Mouse (Mus musculus): ENCODE data around the gene Slc25a3. TPM values are rescaled to one million over a fixed set of nuclear protein-coding genes. Genes with fewer than 3 reads are reported as not detected.

Gene Slc25a3
- polyA plus RNA-seq, 1 experiment from 2014 or later = 413 TPM

DNA sequence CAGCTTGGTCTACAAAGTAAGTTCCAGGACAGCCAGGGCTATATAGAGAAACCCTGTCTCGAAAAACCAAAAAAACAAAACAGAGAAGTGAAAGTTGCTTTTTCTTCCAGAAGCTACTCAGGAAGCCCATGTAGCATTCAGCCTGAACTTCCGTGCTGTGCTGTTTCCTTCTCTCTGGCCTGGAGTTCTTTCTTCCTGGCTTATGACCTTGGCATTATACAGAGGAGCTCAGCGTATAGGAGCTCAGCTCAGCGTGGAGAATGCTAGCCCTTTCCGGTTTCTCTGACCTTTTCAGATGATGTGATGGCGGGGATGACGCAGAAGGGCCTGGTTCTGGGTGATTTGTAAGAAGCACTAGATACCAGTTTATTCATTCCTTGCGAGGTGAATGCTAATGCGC lies 13.5 kb upstream of the Slc25a3 start:
- Histone ChIP-seq H3K9me3 (no peaks in the 10 kb centered on the region), H3K4me3 (no peak overlapping the region), H3K27me3 (ENCODE audit: poor library complexity, severe bottlenecking) (no peaks in the 10 kb centered on the region), H3K27ac (no peak overlapping the region), H3K36me3 (replicated peaks) (no peaks in the 10 kb centered on the region), H3K4me1 (peaks cover 12% of the 10 kb centered on the region)
- no peak for DNase-seq (ENCODE audit: extremely low spot score, low spot score)
- WGBS = 86% methylated on average over 9 of the region's 9 CpGs

DNA sequence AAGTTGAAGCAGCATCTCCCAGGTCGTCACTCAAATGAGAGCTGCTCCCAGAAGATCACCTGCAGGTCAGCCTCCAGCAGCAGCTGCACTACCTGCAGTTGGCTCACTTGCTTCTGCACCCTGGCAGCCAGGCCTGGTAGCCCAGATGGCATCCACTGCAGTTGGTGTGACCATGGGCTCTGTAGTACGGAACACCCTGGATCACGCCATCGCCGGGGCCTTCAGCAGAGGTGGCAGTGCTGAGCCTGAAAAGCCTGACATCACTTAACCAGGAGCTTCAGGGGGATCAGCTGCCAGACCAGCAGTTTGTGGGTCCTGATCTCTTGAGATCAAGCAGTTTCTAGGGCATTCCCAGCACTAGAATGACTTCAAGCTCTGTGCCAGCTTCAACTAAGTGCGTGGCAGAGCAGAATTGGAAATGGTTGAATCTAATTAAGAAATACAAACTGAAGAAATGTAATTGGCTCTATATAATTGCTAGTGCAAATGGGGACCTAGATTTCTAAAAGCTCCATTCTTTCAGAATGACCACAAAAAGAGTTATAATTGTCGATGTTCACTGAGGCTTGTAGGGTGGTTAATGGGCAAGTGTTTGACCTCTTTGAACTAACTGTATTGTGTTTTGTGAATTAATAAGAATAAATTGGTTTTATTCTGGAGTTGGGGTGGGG lies 11.6 kb upstream of the Slc25a3 start:
- H3K9me3 ChIP-seq = no peaks in the 10 kb centered on the region
- no peaks in the 10 kb centered on the region for H3K36me3 ChIP-seq (replicated peaks)
- peaks cover 12% of the 10 kb centered on the region for H3K4me1 ChIP-seq
- no peak overlapping the region for H3K4me3 ChIP-seq
- no peaks in the 10 kb centered on the region for H3K27me3 ChIP-seq (ENCODE audit: poor library complexity, severe bottlenecking)
- WGBS = 84% methylated on average over 7 of the region's 7 CpGs
- DNase-seq (ENCODE audit: extremely low spot score, low spot score) = no peak
- H3K27ac ChIP-seq = no peak overlapping the region

DNA sequence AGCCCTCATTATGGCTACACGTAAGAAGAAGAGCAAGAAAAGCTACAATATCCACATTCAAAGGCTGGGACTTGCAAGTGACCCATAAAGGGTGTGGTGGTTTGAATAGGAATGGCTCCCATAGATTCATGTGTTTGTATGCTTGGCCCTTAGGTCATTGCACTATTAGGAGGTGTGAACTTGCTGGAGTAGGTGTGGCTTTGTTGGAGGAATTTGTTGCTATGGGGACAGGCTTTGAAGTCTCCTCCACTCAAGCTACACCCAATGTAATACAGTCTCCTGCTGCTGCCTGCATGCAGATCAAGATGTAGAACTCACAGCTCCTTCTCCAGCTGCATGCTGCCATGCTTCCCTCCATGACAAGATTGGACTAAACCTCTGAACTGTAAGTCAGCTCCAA lies 7.7 kb upstream of the Slc25a3 start:
- WGBS = 86% methylated on average over 1 of the region's 1 CpGs

DNA sequence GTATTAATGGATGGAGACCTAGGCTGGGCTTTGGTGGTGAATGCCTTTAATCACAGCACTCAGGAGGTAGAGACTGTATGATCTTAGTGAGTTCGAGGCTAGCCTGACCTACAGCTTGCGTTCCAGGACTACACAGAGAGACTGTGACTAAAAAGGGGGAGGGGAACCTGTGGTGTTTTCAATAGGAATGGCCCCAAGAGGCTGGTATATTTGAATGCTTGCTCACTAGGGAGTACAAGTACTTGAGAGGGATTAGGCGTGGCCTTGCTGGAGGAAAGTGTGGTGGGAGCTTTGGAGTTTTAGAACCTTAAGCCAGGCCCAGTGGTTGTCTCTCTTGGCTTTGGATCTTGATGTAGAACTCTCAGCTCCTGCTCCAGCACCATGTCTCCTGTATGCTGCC lies 6.9 kb upstream of the Slc25a3 start:
- H3K27ac ChIP-seq = no peak overlapping the region
- no peak overlapping the region for H3K4me3 ChIP-seq
- H3K27me3 ChIP-seq (ENCODE audit: poor library complexity, severe bottlenecking) = no peaks in the 10 kb centered on the region
- H3K9me3 ChIP-seq = no peaks in the 10 kb centered on the region
- 89% methylated on average over 3 of the region's 3 CpGs for WGBS
- peaks cover 7% of the 10 kb centered on the region for H3K4me1 ChIP-seq
- DNase-seq (ENCODE audit: extremely low spot score, low spot score) = no peak
- no peaks in the 10 kb centered on the region for H3K36me3 ChIP-seq (replicated peaks)

More for the DNA sequence above, 7.7 kb upstream of the Slc25a3 start:
- Histone ChIP-seq H3K4me3 (no peak overlapping the region), H3K4me1 (peaks cover 9% of the 10 kb centered on the region), H3K27ac (no peak overlapping the region), H3K36me3 (replicated peaks) (no peaks in the 10 kb centered on the region), H3K27me3 (ENCODE audit: poor library complexity, severe bottlenecking) (no peaks in the 10 kb centered on the region), H3K9me3 (no peaks in the 10 kb centered on the region)
- no peak for DNase-seq (ENCODE audit: extremely low spot score, low spot score)

GRCm38 (mm10) chr10:91128551-91129160 lies 4.8 kb upstream of the Slc25a3 start:
- DNase-seq (ENCODE audit: extremely low spot score, low spot score) = no peak
- Histone ChIP-seq H3K4me1 (no peaks in the 10 kb centered on the region; the same call in 1 of the 2 replicates), H3K4me3 (no peak overlapping the region), H3K27me3 (ENCODE audit: poor library complexity, severe bottlenecking) (no peaks in the 10 kb centered on the region), H3K27ac (no peak overlapping the region), H3K36me3 (replicated peaks) (no peaks in the 10 kb centered on the region), H3K9me3 (no peaks in the 10 kb centered on the region)
- 86% methylated on average over 1 of the region's 1 CpGs for WGBS

DNA sequence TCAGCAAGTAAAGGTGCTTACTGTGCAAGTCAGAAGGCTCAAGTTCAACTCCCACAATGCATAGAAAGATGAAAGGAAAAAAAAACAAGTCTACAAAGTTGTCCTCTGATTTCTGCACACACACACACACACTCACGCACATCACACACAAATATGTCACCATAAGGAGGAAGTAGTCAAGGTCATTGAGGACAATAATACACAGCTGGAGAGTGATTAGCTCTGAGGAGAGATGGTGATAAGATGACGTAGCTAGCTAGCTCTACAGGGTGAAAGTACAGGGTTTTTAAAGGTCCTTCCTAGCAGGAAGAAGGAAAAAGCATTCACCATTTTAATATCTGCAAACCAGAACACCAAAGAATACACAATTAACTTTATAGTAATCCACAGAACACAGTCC lies 3.5 kb upstream of the Slc25a3 start:
- Histone ChIP-seq H3K4me1 (peaks cover 6% of the 10 kb centered on the region), H3K9me3 (no peaks in the 10 kb centered on the region), H3K27me3 (ENCODE audit: poor library complexity, severe bottlenecking) (no peaks in the 10 kb centered on the region), H3K4me3 (no peak overlapping the region), H3K27ac (no peak overlapping the region), H3K36me3 (replicated peaks) (peaks cover under 1% of the 10 kb centered on the region; the same call in 1 of the 2 replicates)
- WGBS = 86% methylated on average over 2 of the region's 2 CpGs
- DNase-seq (ENCODE audit: extremely low spot score, low spot score) = no peak

DNA sequence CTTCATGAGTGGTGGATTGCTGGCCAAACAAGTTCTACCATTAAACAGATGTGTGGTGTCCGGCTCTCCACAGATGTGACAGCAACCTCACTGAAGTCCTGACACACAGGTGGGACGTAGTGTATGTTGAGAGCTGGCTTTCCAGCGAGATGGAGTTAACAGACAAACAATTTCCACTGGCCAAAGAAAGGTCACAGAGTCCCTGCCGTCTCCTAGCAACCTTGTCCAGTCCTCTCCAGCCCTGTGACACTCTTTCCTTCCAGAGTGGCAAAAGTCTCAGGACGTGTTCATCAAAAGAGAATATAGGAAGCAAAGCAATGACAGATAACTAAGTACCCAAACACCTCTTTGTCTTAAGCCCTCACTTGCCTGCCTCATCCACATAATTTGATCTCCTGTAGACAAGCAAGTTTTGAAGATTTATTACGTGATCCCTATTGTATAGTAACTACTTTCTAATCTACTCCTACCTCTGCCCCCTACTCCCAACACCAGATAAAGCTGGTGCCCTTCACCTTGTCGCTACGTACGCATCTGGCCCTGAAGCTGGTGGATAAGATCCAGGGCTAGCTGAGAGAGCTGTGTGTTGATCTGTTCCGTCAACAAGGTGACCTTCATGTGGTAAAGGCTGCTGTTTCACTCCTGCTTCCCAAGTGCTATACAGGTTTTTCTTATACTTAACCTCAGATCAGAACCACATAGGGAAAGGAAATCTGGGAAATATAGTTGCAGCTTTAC lies 2.9 kb upstream of the Slc25a3 start:
- no peak overlapping the region for H3K4me3 ChIP-seq
- H3K27me3 ChIP-seq (ENCODE audit: poor library complexity, severe bottlenecking) = no peaks in the 10 kb centered on the region
- no peak overlapping the region for H3K27ac ChIP-seq
- DNase-seq (ENCODE audit: extremely low spot score, low spot score) = no peak
- WGBS = 85% methylated on average over 10 of the region's 10 CpGs
- peaks cover 12% of the 10 kb centered on the region for H3K4me1 ChIP-seq
- no peaks in the 10 kb centered on the region for H3K9me3 ChIP-seq
- peaks cover 6% of the 10 kb centered on the region for H3K36me3 ChIP-seq (replicated peaks)

DNA sequence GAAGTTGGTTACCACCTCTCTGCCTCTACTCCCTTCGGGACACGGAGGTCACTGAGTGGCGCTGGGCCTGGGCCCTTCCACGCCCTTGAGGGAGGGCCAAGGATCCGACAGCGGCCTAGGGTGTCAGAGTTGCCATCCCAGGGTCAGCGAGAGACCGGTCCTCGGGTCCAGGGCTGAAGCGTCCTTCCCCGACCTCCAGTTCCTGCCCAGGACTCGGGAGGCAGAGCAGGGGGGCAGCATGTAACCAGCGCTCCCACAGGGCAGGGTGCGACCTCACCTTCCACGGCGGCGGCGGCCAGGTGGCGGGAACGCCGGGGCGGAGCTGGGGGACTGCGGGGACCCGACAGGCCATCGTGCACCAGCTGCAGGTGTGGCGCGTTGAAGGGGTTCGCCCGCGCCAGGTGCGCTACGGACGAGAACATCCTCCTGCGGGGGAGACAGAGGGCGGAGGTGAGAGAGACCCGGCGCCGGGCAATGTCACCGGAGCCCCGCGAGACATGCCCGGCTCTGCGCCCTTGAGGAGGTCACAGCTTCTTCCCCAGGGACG lies 505 bp downstream of the Slc25a3 start:
- H3K9me3 ChIP-seq = no peaks in the 10 kb centered on the region
- peaks cover 41% of the 10 kb centered on the region for H3K36me3 ChIP-seq (replicated peaks)
- H3K27ac ChIP-seq = peak overlapping the region; percentile 95
- peaks cover 15% of the 10 kb centered on the region for H3K4me1 ChIP-seq
- H3K4me3 ChIP-seq = peak overlapping the region; percentile 100
- no peaks in the 10 kb centered on the region for H3K27me3 ChIP-seq (ENCODE audit: poor library complexity, severe bottlenecking)
- WGBS = 0% methylated on average over 44 of the region's 44 CpGs
- DNase-seq (ENCODE audit: extremely low spot score, low spot score) = no peak

DNA sequence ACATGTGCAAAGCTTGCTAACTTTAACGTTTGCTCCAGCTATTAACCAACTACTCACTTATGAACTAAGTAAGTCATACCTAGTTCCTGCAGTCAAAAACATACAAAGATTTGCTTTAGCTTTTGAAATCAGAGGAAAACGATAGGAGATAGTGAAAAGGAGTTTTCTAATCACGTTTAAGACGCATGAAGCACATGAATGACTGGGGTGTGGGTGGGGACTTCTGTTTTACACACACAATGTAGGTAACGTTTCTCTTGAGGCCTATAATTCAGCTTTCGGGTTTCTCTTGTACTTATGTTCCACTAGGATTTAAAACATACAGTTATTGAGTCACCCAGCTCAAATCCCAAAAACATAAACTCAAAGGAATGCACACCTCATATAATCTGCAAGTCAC lies 1.2 kb downstream of the Slc25a3 start:
- H3K4me3 ChIP-seq = peak overlapping the region; percentile 100
- peak overlapping the region; percentile 95 for H3K27ac ChIP-seq
- no peaks in the 10 kb centered on the region for H3K9me3 ChIP-seq
- no peaks in the 10 kb centered on the region for H3K27me3 ChIP-seq (ENCODE audit: poor library complexity, severe bottlenecking)
- DNase-seq (ENCODE audit: extremely low spot score, low spot score) = no peak
- WGBS = 50% methylated on average over 6 of the region's 6 CpGs
- H3K36me3 ChIP-seq (replicated peaks) = peaks cover 48% of the 10 kb centered on the region
- H3K4me1 ChIP-seq = peaks cover 15% of the 10 kb centered on the region

- Histone ChIP-seq H3K36me3 (replicated peaks) (peaks cover 100% of the 10 kb centered on the region), H3K27me3 (ENCODE audit: poor library complexity, severe bottlenecking) (no peaks in the 10 kb centered on the region), H3K27ac (no peak overlapping the region), H3K9me3 (peaks cover 8% of the 10 kb centered on the region; the same call in 1 of the 2 replicates), H3K4me1 (peaks cover 4% of the 10 kb centered on the region), H3K4me3 (no peak overlapping the region)
- WGBS = 92% methylated on average over 12 of the region's 12 CpGs
- no peak for DNase-seq (ENCODE audit: extremely low spot score, low spot score)
These were observed 6.9 kb downstream of the Slc25a3 start for GRCm38 (mm10) chr10:91116958-91117357.

- H3K36me3 ChIP-seq (replicated peaks) = peaks cover 36% of the 10 kb centered on the region
- 84% methylated on average over 4 of the region's 4 CpGs for WGBS
- DNase-seq (ENCODE audit: extremely low spot score, low spot score) = no peak
- H3K27ac ChIP-seq = no peak overlapping the region
- no peaks in the 10 kb centered on the region for H3K4me1 ChIP-seq
- no peaks in the 10 kb centered on the region for H3K27me3 ChIP-seq (ENCODE audit: poor library complexity, severe bottlenecking)
- no peak overlapping the region for H3K4me3 ChIP-seq
- H3K9me3 ChIP-seq = peaks cover 8% of the 10 kb centered on the region; the same call in 1 of the 2 replicates
These were observed 14.0 kb downstream of the Slc25a3 start for GRCm38 (mm10) chr10:91109841-91110240.

GRCm38 (mm10) chr10:91105981-91106380 lies 17.9 kb downstream of the Slc25a3 start:
- Histone ChIP-seq H3K4me1 (no peaks in the 10 kb centered on the region), H3K27ac (no peak overlapping the region), H3K9me3 (no peaks in the 10 kb centered on the region; the same call in 1 of the 2 replicates), H3K27me3 (ENCODE audit: poor library complexity, severe bottlenecking) (no peaks in the 10 kb centered on the region), H3K36me3 (replicated peaks) (peaks cover 19% of the 10 kb centered on the region), H3K4me3 (no peak overlapping the region)
- WGBS = 76% methylated on average over 3 of the region's 3 CpGs
- DNase-seq (ENCODE audit: extremely low spot score, low spot score) = no peak

All from forebrain, embryonic 10.5 days (tissue).